8 mouse cellular contexts compared by ENCODE assay signal in the genomic region with DNA sequence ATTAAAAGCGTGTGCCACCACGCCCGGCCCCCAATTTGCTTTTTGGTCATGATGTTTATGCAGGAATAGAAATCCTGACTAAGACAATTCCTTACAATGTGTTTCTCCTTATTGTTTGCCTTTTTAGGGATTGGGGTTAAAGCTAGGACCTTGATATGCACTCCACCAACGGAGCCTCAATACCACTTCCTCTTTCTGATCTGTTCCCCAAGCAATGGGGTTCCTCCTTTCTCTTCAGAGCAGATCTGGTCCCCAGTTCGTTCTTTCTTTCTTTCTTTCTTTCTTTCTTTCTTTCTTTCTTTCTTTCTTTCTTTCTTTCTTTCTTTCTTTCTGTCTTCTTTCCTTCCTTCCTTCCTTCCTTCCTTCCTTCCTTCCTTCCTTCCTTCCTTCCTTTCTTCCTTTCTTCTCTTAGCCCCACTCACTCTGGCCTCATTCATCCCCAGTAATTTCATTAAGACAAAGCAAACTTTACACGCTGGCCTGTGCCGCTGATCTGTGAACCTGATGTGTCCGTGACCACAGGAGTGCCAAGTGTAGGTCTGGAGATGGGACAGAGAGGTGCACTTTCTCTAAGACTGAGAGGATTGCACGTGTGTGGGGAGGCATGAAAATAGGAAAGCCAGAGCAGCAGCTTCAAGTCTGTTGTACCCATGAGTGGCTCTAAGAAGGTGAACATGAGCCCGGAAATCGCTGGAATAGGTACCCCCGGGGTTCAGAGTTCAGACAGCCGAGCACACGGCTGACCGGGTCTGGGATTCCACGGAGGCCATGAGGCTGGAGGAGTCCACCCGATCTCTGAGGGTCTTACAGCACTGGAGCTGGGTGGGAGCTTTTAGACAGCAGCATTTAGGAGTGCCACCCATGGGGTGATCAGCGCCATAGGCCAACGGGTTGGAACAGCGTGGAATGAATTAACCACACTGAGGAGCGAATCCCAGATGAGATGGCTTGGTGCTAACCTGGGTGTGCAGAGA. TPM values are rescaled to one million over a fixed set of nuclear protein-coding genes. Genes with fewer than 3 reads are reported as not detected.
DNase-seq lines count a peak whose midpoint lies in the region; ATAC-seq and TF ChIP-seq lines count a peak whose summit lies in the region.

No protein-coding gene starts in this region.

- no peak overlapping the region for H3K27ac ChIP-seq in lung, postnatal 0 days (ENCODE audit: low read length)
- no peak overlapping the region for H3K27ac ChIP-seq in limb, embryonic 12.5 days

- H3K4me1 ChIP-seq in lung, postnatal 0 days (ENCODE audit: insufficient read depth, low read depth, low read length), result no peaks in the 10 kb centered on the region
- peaks cover 25% of the 10 kb centered on the region for H3K4me1 ChIP-seq in erythroblast, embryonic 14.5 days (ENCODE audit: control insufficient read depth)
- H3K4me1 ChIP-seq in limb, embryonic 12.5 days (replicated peaks), result peaks cover 8% of the 10 kb centered on the region; the same call in 1 of the 2 replicates

- H3K36me3 ChIP-seq in lung, postnatal 0 days (ENCODE audit: insufficient read depth, low read length), result no peaks in the 10 kb centered on the region
- no peaks in the 10 kb centered on the region for H3K36me3 ChIP-seq in erythroblast, embryonic 14.5 days (ENCODE audit: control insufficient read depth)
- H3K36me3 ChIP-seq in limb, embryonic 12.5 days, result no peaks in the 10 kb centered on the region

- H3K27me3 ChIP-seq in lung, postnatal 0 days (replicated peaks; ENCODE audit: insufficient read depth, low read length), result no peaks in the 10 kb centered on the region
- H3K27me3 ChIP-seq in erythroblast, embryonic 14.5 days (ENCODE audit: control insufficient read depth), result peaks cover 5% of the 10 kb centered on the region; the same call in 1 of the 2 replicates
- H3K27me3 ChIP-seq in limb, embryonic 12.5 days, result peaks cover 24% of the 10 kb centered on the region

- no peak for TF ChIP-seq CTCF in lung, postnatal 0 days (IDR thresholded peaks at IDR 0.05)

- H3K4me3 ChIP-seq in lung, postnatal 0 days (ENCODE audit: low read depth, low read length), result peak overlapping the region; percentile 38
- peak overlapping the region; percentile 65 for H3K4me3 ChIP-seq in erythroblast, embryonic 14.5 days (replicated peaks)
- peak overlapping the region; percentile 52 for H3K4me3 ChIP-seq in limb, embryonic 12.5 days (replicated peaks)

- ATAC-seq in lung, postnatal 0 days, result peak; percentile 11; the same call in 1 of the 2 replicates
- ATAC-seq in limb, embryonic 12.5 days (ENCODE audit: insufficient number of reproducible peaks, insufficient read depth, low FRiP score, low TSS enrichment, low read depth), result 0 out of 2 replicates have a peak, but pooled peaks have one; percentile 24
- ATAC-seq in neutrophil, adult 5-6 weeks (ENCODE audit: extremely low read depth, insufficient number of reproducible peaks, low FRiP score, poor library complexity, severe bottlenecking), result peak; percentile 55; the same call in 1 of the 2 replicates

- H3K9me3 ChIP-seq in lung, postnatal 0 days (ENCODE audit: low read length), result no peaks in the 10 kb centered on the region
- H3K9me3 ChIP-seq in erythroblast, embryonic 14.5 days (ENCODE audit: control insufficient read depth, low read length), result no peaks in the 10 kb centered on the region
- no peaks in the 10 kb centered on the region for H3K9me3 ChIP-seq in limb, embryonic 12.5 days

- no peak for DNase-seq in lung, postnatal 0 days (ENCODE audit: low spot score)
- DNase-seq in lung, postnatal 10 days, result no peak
- DNase-seq in adrenal gland, postnatal 14 days, result no peak
- no peak for DNase-seq in adipocyte (ENCODE audit: low spot score)
- no peak for DNase-seq in cerebellum, postnatal 36 days

- H3K4me2 ChIP-seq in lung, postnatal 0 days (replicated peaks; ENCODE audit: low read depth, low read length), result peak overlapping the region; percentile 78
- peak overlapping the region; percentile 87 for H3K4me2 ChIP-seq in limb, embryonic 12.5 days

- 38% methylated on average over 21 of the region's 21 CpGs for WGBS in lung, postnatal 0 days
- WGBS in limb, embryonic 12.5 days, result 38% methylated on average over 21 of the region's 21 CpGs

- no peak for TF ChIP-seq EP300 in lung, postnatal 0 days (IDR thresholded peaks at IDR 0.05)

- H3K9ac ChIP-seq in lung, postnatal 0 days (replicated peaks; ENCODE audit: low read depth), result no peak overlapping the region
- peak overlapping the region; percentile 23; the same call in 1 of the 2 replicates for H3K9ac ChIP-seq in limb, embryonic 12.5 days (replicated peaks)

RNA-seq across cellular contexts. Expression of gene Pdxk, which starts 16.5 kb away (rescaled TPM):
- polyA plus RNA-seq in lung, postnatal 0 days (2015; fragmentation: Nextera tagmentation; extraction: Ambion mirVana), result 4.7 and 4.9 TPM in 2 replicates
- 0.14 TPM in 2 replicates for polyA plus RNA-seq in erythroblast, embryonic 14.5 days (2012)
- polyA plus RNA-seq in limb, embryonic 12.5 days (2016; fragmentation: Nextera tagmentation; extraction: Ambion mirVana), result 10.4 and 10.6 TPM in 2 replicates
- 5.2 and 6.0 TPM in 2 replicates for total RNA-seq in neutrophil, adult 5-6 weeks (2017)
- total RNA-seq in adrenal gland, postnatal 14 days (2021), result 21.5 and 26.2 TPM in 2 replicates

RNA-seq across cellular contexts. Expression of gene Olfr1358, which starts 36.0 kb away (rescaled TPM):
- not detected in 2 replicates for polyA plus RNA-seq in lung, postnatal 0 days (2015; fragmentation: Nextera tagmentation; extraction: Ambion mirVana)
- not detected in 2 replicates for polyA plus RNA-seq in erythroblast, embryonic 14.5 days (2012)
- not detected in 2 replicates for polyA plus RNA-seq in limb, embryonic 12.5 days (2016; fragmentation: Nextera tagmentation; extraction: Ambion mirVana)
- total RNA-seq in neutrophil, adult 5-6 weeks (2017), result not detected in 2 replicates
- total RNA-seq in adrenal gland, postnatal 14 days (2021), result not detected in 2 replicates

RNA-seq across cellular contexts. Expression of gene Cstb, which starts 55.8 kb away (rescaled TPM):
- polyA plus RNA-seq in lung, postnatal 0 days (2015; fragmentation: Nextera tagmentation; extraction: Ambion mirVana), result 440 and 490 TPM in 2 replicates
- polyA plus RNA-seq in erythroblast, embryonic 14.5 days (2012), result 0.46 and 1.3 TPM in 2 replicates
- 192 and 204 TPM in 2 replicates for polyA plus RNA-seq in limb, embryonic 12.5 days (2016; fragmentation: Nextera tagmentation; extraction: Ambion mirVana)
- 40.5 and 40.9 TPM in 2 replicates for total RNA-seq in neutrophil, adult 5-6 weeks (2017)
- total RNA-seq in adrenal gland, postnatal 14 days (2021), result 176 and 179 TPM in 2 replicates

Comparison
In these comparisons a context has a peak if more than half of its experiments do, and no peak if none do; other contexts are left out.
1. RNA of gene Cstb, which starts 55.8 kb away (polyA plus RNA-seq): 440 to 490 TPM in lung, postnatal 0 days and 192 to 204 TPM in limb, embryonic 12.5 days; 0.46 to 1.3 TPM in erythroblast, embryonic 14.5 days; every median in the first group is over 10 times any median in the second.
2. Peak in every context shown above with its lines, with median percentiles within 50 percentile points of each other: ATAC-seq and H3K4me3 ChIP-seq.